Mouse (Mus musculus): ENCODE measurements around the gene Ly6g5c.
A peak's percentile ranks its signal among the peaks of the same experiment; 100 is the strongest.

The Ly6g5c gene

DNA sequence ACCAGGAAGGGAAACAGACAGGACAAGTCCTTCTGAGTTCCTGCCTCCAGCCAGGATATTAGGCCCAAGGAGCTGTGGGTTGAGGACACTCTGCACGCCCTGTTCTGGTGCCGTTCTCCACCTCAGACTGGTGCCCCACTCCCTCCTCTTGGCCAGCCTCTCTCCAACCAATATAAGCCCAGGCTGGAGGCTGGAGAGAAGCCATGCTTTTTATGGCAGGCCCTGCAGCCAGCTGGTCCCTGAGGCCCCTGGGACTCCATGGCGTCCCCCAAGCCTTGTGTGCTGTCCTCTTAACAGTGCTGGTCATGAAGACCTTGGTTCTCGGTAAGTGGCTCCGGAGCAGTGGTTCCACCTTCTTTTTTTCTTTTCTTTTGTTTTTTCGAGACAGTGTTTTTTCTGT is at the start of gene Ly6g5c:
Ly6g5c (plus strand) TSS at position 183 of the 400 bp plus-strand sequence.
- no peak for DNase-seq

DNA sequence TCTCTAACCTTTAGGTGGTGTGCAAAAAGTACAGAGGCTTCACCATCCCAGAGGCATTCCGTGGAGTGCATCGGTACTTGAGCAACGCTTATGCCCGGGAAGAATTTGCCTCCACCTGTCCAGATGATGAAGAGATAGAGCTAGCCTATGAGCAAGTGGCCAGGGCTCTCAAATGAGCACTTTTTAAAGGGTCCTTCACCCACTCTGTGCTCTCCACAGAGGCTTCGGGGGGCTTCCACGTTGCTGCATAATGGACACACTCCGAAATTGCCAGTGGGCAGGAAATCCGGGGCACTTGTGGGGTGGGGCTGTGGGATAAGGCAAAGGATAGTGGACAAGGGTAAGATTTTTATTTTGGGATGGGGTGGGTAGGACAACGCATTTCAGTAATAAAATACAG is 49.8 kb upstream of the Ly6g5c start:
- no peak for DNase-seq

DNA sequence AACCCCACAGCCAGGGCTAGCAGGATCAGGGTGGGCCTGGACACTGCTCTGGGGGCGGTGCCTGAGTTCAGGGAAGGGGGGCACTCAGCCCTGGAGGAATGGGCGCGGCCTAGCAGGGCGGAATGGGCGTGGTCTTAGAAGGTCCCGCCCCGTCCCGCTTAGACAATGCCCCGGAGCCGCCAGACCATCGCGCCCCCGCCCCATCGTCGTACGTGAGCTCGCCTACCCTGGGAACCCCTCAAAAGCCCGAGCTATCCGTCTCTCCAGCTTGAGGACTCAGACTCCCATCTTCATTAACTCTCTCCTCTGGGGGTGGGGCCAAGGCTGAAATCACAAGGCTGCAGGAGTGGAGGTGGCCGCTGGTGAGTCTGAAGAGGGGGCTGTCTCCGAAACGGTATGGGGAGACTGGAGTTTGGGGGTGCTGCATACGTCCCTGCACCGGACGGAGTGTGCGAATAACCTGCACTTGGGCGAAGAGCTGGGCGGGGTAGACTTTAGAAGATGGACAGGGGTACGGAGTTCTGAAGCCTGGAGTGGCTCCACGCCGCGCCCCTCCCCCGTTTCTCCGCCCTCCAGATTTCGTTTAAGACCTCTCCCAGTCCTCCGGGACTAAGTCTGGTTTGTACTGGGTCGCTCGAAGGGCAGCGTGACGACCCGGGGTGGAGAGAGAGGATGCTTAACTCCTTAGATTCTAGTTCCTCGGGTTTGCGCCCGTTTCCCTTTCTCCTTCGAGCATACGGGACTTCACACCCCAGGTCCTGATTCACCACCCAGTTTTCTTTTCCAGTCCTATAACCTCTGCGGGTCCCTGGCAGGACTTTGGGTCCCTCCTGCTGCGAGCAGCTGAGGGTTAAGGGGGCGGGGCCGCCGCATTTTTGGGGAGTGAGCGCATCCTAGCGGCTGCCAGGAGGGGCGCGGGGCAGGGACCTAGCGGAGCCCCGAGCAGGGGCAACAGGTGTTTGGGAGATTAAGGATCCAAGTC is 48.9 kb upstream of the Ly6g5c start, which contains the start of gene Ddah2:
Ddah2 (plus strand) TSS at position 125 of the 982 bp plus-strand sequence.
- peak; percentile 94 to 95 for DNase-seq

DNA sequence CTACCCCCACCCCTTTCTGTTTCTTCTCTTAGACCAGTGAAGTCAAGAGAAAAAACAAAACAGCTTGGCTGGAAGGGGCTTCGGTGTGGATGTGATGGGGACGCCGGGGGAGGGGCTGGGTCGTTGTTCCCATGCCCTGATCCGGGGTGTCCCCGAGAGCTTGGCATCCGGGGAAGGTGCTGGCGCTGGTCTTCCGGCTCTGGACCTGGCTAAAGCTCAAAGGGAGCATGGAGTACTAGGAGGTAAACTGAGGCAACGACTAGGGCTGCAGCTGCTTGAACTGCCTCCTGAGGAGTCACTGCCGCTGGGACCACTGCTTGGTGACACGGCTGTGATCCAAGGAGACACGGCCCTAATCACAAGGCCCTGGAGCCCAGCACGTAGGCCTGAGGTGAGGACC is 48.0 kb upstream of the Ly6g5c start:
- no peak for DNase-seq

DNA sequence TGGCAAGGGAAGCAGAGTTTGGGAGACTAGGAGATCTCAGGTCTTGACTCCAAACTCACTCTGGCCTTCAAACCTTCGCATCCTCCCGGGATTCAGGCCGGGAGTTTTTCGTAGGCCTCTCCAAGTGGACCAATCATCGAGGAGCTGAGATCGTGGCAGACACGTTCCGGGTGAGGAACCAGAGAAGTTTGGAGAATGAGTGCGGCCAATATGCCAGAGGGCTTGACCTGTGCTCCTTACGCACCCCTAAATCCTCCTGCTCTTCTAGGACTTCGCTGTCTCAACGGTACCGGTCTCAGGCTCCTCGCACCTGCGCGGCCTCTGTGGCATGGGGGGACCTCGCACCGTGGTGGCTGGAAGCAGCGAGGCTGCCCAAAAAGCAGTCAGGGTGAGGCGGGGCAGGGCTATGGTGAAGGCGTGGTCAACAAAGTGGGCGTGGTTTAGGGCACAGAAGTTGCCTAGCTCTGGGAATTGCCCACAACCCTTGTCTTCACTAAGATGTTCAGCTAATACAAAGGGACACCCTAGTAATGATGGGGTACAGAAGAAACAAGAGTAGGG is 47.3 kb upstream of the Ly6g5c start:
- DNase-seq, result peak; percentile 56 to 61

DNA sequence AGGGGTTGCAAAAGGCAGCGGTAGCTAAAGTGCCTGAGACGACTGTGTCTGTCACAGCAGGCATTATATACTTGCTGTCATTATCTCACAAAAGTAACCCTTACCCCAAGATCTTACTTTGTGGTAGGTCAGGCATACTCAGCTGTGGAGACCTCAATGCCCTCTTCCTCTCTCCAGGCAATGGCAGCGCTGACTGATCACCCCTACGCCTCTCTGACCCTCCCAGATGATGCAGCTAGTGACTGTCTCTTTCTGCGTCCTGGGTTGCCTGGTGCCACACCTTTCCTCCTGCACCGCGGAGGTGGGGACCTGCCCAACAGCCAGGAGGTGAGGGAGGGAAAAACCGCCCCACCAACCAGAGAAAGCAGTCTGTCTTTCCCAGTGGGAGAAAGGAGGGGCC is 46.8 kb upstream of the Ly6g5c start:
- DNase-seq, result no peak

DNA sequence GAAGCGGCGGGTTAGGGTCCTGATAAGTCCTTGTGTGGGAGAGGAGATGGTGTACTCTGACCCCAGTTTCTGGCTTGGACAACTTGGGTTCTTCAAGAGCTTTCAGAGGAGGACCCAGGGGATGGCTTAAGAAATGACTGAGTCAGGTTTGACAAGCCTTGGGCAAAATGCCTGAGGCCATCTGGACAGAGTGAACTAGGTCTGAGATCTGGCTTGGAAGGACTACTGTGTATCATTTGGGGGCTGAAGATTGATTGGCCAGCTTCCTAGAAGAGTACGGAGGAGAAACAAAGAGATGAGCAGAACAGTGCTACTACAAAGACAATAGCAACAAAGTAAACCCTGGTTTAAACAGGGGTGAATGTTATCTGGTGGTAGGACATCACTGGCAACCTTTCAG is 44.6 kb upstream of the Ly6g5c start:
- no peak for DNase-seq

DNA sequence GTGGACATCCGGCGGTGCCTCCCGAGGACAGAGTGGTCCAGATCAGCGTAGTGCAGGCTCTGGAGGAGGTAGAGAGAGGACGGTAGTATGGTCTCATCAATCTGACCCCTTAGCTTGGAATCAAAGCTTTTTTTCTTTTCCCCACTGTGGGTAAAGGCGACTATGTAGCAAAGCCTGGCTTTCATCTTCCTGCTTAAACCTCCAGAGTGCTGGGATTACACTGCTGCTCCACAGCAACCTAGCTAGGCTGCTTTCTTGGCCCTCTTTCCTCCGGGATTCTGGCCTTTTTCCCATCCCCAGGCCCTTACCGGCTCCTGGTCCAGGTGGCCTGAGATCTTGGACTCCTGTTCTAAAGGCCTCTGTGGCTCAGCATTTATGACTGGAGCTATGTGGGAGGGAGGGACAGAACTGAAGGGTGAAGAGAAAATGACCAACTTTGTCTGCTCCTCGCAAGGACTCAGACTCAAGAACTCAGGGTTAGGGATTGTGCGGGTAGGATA is 43.7 kb upstream of the Ly6g5c start:
- no peak for DNase-seq

DNA sequence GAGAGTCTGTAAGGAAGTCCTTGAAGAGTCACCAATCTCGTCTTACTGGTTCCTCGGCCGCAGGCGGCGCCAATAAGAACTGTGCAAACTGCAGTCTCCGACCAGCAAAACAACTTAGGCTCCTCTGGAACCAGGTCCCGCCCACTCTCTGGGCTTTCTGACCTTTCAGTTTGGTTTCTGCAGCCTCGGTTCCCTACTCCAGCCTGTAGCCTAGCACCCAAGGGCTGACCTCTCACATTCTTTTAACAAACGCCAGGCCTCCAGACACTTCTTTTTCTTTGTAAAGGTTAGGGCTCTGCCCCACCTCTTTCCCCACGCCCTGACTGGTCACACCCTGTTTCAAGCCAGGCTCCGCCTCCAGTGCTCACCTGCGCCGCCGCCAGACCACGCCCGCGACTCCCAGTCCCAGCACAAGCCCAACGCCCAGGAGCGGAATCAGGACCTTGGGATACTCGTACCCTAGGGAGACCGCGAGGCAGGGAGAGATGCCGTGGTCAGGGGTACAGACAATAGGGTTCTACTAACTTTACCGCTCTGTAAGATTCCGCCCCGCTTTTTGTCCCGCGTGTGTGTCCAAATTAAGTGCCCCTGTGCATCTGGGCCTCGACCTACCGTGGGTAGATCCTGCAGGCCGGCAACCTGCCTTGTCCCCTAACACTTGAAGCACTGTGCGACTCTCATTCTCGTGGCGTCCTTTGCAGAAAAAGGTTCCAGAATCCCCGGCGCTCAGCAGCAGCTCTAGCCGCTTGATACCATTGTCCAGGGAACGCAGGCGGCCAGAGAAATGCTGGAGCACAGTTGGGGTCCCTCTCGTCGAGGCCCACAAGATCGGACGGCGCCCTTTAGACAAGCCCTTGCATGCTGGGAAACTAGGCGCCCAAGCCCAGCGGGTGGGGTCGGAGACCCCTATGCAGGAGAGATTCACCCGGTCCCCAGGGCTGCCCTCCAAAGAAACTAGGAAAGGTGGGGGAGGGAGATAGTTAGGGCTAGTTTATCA is 42.8 kb upstream of the Ly6g5c start, which contains the start of gene Ly6g6c:
Ly6g6c (plus strand) TSS at position 438 of the 997 bp plus-strand sequence.
- DNase-seq, result peak; percentile 81 to 89

DNA sequence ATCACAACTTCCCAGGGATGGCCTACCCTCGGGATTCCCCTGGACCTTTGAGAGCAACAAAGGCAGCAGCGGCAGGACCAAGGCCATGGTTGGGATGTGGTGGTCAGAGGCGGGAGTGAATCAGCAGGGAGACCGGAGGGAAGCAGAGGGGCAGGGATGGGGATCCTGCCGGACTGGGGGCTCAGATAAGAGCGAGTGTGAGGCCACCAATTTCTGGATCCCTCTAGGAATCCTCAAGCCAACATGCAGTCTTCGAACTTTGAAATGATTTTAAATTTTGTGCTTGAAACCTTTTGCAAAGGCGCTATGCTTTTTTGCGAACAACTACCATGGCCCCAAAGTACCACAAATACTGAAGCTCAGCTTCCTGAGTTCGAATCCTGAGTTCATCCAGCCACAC is 42.0 kb upstream of the Ly6g5c start, which contains the start of gene Mpig6b:
Mpig6b (minus strand) TSS at position 101 of the 400 bp plus-strand sequence.
- DNase-seq, result no peak

DNA sequence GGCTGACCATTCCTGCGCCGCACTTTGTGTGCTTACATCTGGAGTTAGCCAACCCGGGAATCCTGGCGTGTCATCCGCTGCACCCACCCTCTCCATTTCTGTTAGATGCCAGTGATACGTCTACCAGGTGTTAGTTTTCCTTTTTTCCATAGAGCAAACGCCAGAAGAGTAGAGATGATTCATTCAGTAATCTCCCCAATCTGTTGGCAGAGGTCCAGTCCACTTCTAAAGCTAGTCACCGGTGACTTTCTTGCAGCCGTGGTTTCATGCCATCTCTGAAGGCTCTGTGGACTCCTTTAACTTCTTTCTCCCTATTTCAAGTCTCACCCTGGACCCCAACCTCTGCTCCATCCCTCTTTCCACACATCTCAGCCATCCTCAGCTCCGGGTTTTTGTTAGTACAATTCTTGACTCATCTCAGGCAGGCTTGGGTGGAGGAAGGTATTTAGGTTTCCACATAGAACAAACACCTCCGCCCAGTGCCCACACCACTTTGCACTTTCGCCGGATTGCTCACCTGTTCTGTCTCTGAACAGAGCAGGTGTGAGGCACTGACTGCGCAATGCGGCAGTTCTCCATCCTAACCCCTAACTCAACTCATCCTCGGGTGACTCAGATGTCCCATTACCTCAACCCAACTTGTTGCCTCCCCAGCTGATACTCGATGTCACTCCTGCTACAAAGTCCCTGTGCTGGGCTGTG is 39.7 kb upstream of the Ly6g5c start:
- no peak for DNase-seq

DNA sequence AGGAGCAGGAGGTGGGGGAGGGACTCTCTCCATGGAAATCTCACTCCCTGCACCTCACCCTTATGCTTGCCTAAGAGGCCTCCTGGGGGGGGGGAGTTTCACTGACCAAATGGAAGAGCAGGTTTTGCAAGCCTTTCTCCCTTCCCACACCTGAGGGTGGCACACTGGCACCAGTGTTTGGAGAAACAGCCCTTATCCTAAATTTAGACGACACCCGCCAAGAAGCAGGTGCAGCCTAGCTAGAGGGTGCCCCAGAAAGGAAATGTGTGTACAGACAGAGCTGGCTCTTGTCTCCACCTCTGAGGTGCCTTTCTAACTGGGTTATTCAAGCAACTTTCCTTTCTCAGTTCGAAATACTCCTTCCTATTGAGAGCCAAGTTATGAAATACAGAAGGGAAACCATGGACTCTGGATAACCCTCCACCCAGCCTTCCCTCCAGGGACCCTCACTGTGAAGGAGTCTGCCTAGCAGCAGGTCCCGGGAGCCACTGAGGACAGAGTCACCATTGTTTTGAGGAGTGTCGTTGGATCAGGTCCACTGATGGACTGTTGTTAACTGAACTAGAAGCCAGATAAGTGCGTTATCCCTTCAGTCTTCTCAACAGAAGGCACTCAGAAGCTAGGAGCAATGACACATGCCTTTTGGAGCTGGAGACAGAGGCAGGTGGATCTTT is 37.4 kb upstream of the Ly6g5c start:
- peak in 1 of 2 experiments; percentile 59 for DNase-seq

DNA sequence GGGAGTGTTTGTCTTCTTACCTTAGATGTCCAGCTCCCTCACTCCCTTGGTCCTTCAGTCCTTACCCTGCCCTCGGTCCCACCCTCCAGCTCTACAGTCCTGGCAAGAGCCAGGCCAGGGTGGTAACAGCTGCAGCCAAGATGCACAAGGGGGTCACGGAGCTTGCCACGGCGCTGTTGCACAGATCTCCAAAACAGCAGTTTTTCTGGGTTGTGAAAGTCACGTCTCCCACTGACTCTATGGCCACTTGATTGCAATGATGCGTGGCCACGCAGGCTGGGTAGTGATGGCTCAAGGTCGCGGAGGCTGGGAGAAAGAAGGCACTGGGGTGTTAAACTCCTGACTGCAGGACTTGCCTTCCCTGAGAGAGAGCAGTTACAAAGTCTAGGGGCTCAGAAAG is 36.6 kb upstream of the Ly6g5c start:
- no peak for DNase-seq

DNA sequence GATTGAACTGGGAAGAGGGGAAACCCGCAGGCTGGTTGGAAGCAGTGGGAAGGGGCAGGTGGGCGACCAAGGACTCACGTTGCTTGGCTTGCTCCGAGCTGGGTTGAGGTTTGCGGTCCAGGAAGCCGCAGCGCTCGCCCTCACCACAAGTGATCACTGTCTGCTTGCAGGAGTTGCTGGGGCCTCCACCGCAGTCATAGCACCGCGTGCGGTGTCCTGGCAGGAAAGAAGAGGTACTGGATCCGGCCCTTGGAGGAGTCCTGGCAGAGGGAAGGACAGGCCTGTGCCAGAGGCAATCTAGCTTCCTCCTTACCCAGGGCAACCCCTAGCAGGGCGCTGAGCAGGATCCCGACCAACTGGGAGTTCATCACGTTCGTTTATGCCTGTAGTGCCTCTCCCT is 34.0 kb upstream of the Ly6g5c start:
- no peak for DNase-seq

DNA sequence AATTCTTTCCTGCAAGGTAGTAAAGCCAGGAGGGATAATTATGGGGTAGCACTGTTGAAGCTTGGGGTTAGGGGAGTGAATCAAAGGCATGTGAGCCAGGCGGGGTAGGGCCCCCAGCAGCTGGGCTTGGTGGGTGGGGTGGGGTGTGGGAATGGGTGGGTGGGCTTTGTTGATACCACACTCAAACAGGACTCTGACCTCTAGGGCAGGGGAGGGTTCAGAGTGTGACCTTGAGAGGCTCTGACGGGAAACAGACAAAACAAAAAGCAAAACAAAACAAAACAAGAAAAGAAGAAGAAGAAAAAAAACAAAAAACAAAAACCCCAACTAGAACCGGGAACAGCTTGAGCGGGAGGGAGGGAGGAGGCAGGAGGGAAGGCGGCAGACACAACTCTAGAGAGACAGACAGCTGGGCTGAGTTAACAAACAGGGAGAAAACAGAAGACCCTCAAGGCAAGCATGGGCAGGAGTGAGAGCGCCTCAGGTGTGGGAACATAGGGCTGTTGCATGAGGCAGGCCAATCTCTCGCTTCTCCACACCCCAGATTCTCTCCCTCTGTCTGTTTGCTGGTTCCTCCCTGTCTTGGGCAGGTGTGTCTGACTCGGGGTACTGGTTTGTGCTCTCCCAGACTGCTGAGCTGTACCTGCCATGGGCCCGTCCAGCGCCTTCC is 31.4 kb upstream of the Ly6g5c start, which contains the start of gene Ly6g6e:
Ly6g6e (plus strand) TSS at position 396 of the 670 bp plus-strand sequence.
- no peak for DNase-seq

DNA sequence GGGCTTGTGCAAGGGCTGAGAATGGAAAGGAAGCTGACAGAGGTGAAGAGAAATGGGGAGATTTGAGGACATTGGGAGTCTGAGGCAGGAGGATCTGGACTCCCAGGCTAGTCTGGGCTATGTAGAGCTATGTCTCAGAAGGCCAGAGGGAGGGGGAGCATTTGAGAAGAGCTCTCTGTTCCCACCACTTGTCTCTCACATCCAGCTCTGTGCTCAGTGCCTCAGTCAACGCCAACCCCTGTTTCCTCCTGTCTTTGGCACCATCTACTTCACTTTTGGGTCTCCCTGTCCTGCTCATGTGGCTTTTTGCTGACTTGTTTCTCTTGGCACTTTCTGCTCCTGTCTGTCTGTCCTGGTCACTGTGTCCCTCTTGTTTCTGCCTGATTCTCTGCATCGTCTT is 30.8 kb upstream of the Ly6g5c start:
- no peak for DNase-seq

DNA sequence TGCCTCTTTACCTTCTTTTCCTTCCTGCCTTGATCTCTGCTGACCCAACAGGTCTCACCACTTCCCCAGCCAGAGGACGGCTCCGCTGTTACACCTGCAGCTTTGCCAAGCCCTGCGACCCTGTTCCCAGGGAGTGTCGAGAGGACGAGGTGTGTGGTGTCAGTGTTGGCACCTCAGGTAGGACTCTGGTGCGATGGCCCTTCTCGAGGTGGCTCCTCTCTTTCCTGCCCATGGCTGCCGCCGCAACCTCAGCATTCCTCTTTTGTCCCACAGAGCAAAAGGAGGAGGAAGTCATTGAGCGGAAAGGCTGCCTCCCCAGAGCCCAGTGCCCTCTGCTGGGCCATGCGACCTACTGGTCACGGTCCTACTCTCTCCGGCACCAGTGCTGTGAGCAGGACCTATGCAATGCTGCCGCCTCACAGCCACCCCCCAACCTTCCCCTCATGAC is 30.3 kb upstream of the Ly6g5c start, which contains the start of gene Ly6g6d:
Ly6g6d (minus strand) TSS at position 280 of the 448 bp plus-strand sequence.
- peak; percentile 82 for DNase-seq

DNA sequence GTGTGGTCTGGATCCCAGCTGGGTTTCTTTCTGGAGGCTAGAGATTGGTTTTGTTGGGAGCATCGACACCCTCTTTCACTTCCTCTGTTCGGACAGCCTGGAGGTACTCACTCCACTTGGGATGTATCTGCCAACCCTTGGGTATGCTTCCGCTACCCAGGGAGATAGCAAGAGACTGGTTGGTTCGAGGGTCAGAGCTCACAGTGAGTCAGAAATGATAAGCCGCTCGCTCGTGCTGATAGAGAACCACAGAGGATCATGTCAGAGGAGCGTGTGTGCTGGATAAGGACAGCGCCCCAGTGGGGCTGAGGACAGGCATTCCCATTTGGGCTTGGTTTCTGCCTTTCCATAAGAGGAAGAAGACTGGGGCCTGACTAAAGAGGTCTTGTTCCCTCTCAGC is 28.3 kb upstream of the Ly6g5c start:
- no peak for DNase-seq

DNA sequence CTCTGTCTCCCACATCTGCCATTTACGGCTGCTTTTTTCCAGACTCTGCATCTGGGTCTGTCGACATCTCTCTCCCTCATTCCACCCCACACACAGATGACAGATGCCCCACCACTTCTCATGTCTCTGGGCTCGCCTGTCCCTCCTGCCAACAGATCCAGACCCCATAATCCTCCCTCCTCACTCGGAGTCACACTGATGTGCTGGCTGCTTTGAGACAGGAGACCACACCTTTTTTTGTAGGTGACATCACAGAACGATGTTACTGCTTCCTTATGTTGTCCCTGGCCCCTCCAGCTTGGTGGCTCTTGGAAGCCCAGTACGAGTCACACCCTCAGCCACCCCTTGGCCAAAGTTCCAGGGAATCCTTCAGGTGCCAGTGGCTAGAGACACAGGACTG is 27.8 kb upstream of the Ly6g5c start:
- no peak for DNase-seq

DNA sequence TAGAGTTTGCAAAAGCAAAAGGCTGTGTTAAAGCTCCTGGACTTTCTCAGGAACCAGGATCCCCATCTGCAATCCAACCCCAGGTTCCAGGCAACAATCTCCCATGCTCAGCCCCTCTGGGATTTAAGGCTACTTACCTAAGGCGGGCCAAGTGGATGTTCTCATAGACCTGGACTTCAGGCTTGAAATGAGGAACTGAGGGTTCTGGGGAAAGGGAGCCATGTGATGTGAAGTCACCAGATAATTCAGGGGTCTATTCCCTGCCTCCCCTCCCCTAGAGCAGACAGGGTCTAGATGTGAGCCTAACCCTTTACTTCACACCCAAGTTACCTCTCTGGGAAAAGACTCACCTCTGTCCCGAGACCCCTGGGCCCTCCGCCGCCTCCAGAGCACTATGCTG is 27.4 kb upstream of the Ly6g5c start:
- no peak for DNase-seq

Measured in lung, postnatal 4 days (tissue).